Mouse (Mus musculus): ENCODE results near the gene Agtr1a. TPM values are rescaled to one million over a fixed set of nuclear protein-coding genes. Genes with fewer than 3 reads are reported as not detected.

Gene Agtr1a
- 29.8 and 38.4 TPM in 2 replicates for polyA plus RNA-seq (2012; rRNA removed; ENCODE audit: low replicate concordance)

DNA sequence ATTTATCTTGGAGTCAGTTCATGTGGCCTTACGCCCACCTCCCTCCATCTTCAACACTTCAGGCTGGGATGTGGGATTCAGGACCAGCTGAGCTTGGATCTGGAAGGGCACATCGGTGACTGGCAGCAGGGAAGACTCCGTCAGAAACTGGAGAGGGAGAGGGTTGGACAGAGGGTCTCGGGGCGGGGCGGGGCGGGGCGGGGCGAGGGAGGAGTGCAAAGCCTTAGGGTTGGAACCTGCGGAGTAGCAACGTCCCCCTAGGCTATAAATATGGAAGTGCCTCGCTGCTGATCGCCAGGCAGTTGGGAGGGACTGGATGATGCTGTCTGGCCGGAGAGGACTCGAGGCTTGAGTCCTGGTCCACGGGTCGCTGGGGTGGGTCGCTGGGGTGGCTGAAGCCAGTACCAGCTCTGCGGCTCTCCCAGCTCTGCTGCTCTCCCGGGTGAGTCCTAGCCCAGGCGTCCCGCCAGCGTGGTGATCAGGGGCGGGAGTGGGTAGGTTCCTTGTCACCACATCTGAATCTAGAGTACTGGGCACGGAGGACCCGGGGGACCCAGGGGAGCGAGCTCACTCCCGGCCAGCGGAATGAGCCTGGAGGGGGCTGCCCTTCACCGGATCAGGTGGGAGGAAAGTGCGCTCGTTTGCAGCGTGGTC lies at the start of gene Agtr1a:
TSS of gene Agtr1a (plus strand) at position 294 of the 654 bp plus-strand sequence.

Other genes starting within 250 kb of the Agtr1a start
- 13.7 and 30.3 TPM in 2 replicates for gene Mboat1, start 200.0 kb upstream of the Agtr1a start, polyA plus RNA-seq (2012; rRNA removed; ENCODE audit: low replicate concordance)
- 272 and 335 TPM in 2 replicates for gene Uqcrfs1, start 208.9 kb downstream of the Agtr1a start, polyA plus RNA-seq (2012; rRNA removed; ENCODE audit: low replicate concordance)